Mouse (Mus musculus) T-helper 17 cell (primary cell): ENCODE measurements around the gene Gm45713.
"Not testable (repeated sequence)": the region's sequence is repeated elsewhere in the genome, so short reads cannot be mapped to it uniquely, and the experiment has no call there.

Experiments
- in situ Hi-C, 2 experiments: fragments of 300-600 bp; cut with MboI, MseI; formaldehyde crosslinking; loops; 1 replicate in 1 of 2; 2 replicates in 1 of 2; pipeline ENCODE4 v1.15.1; 2025; ENCODE audit warnings: high pct_unique_total_duplicates in 2 of 2

Gm45713 gene

DNA sequence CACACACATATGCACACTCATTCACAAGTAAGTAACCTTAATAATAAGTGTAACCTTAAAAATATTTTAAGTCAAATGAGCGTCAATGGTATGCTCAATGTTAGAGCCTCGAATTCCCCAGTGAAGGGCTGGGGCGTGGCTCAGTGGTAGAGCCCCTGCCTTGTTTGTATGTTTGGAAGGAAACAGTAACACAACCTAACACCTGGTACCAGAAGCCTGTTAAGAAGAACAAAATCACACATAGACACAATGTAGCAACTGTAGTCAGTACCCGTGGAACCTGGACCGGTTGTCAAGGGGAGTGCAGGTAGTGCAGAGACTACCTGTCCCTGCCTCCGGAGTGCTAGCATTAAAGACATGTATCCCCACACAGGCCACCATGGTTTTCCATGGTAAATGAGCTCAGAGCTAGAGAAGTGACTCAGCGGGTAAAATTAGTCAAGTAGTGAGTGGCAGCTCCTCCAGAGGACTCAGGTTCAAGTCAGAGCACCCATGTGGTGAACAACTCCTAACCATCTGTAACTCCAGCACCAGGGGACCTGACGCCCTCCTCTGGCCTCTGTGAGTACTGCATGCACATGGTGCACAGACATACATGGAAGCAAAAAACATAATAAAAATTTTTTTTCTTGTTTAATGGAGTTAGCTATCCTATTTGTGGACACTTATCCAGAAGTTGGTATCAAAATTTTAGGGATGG lies 37.3 kb downstream of the Gm45713 start:
- in situ Hi-C loops: no loop called here

DNA sequence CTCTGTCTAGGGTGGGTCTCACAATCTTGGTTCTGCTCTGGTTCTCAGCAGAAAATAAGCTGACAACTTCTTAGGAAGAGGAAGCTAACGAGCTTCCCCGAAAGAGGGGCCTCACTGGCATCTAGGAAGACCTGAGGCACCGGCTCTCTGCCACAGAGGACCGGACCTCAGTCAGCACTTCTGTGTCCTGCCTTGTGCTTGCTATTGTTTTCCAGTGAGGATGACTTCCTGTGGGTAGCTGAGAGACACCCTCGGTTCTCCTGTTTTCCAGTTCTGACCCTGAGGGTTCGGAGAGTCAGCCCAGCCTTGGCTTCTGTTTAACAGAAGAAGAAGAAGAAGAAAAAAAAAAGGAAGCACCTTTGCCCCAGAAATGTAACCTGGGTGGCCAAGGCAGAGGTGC lies 38.6 kb downstream of the Gm45713 start:
- in situ Hi-C loops: no loop called here

DNA sequence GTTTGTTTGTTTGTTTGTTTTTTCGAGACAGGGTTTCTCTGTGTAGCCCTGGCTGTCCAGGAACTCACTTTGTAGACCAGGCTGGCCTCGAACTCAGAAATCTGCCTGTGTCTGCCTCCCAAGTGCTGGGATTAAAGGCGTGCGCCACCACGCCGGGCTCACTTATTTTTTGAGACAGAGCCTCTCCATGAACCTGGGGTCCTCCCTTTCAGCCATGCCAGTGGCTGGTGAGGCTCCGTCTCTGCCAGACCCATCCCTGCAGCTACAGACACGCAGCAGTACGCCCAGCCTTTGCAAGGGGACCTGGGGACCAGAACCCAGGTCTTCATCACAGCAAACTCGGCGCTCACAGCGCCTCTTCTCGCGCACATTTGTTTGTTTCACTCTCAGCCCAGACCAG lies 40.1 kb downstream of the Gm45713 start:
- in situ Hi-C loops: not testable (repeated sequence)

DNA sequence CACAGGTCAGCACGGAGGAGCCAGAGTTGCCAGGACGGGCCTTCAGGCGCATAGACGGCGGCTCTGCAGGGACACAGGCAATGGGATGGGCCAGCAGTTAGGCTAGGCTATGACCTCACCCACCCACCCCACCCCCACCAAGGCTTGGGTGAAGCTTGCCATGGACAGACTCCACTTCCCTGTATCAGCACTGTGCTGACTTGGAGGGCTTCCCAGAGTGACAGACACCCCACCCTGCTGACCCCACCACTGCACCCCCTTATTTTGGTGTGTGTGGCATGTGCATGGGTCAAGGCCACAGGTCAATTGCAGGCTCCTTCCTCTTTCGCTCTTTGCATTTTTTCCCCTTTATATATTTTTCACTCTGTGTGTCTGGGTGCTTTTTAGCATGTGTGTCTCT lies 40.7 kb downstream of the Gm45713 start:
- in situ Hi-C loops: no loop called here

DNA sequence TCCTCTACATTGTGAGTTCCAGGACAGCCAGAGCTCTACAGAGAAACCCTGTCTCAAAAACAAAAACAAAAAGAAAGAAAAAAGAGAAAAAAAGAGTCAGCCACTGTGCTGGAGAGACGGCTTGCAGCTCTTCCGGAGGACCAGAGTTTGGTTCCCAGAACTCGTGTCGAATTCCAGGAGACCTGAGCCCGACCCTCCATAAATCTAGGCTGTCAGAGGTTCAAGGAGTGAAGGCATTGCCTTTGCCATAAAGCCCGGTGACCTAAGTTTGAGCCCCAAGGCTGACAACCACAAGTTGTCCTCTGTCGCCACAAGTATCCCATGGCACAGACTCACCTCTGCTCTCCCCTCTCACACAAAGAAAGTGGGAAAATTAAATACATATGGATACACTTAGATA lies 41.9 kb downstream of the Gm45713 start:
- in situ Hi-C loops: no loop called here

DNA sequence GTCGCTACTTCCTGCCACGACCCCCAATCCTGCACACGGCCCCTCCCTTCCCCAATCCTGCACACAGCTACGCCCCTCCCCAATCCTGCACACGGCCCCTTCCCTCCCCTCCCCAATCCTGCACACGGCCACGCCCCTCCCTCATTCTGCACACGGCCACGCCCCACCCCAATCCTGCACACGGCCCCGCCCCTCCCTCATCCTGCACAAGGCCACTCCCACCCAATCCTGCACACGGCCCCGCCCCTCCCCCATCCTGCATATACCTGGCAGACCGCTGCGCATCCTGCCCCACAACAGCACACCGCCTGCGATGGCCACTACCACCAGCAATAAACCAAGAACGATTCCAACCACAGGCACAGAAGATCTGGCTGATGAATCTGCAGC lies 42.5 kb downstream of the Gm45713 start:
- in situ Hi-C loops: no loop called here

DNA sequence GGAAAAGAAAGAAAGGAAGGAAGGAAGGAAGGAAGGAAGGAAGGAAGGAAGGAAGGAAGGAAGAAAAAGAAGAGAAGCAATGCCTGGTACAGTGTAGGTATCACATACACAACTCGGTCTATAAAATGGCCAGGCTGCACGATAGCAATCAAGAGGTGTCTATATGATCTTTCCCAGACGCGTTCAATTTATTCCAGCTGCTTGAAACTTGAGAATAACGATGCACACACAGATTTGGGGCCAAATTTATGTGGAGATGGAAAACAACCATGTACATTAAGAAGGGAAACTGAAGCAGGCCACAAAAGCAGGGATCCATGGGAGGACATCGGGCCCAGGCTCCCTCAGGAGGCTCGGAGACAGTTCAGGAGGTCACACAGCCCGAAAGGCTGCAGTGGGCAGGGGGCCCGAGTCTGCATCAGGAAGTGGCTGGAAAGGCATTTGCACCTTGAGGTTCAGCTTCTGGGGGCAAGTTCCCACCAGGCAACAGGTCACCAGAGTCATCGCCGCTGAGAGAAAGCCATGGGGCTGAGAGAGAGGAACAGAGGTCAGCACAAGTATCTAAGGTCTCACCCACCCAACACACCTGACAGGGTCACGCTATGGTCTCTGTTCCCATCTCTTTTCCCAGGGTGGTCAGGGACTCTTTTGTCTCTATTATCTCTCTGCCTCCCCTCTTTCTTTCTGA lies 43.1 kb downstream of the Gm45713 start:
- in situ Hi-C loops: no loop called here

DNA sequence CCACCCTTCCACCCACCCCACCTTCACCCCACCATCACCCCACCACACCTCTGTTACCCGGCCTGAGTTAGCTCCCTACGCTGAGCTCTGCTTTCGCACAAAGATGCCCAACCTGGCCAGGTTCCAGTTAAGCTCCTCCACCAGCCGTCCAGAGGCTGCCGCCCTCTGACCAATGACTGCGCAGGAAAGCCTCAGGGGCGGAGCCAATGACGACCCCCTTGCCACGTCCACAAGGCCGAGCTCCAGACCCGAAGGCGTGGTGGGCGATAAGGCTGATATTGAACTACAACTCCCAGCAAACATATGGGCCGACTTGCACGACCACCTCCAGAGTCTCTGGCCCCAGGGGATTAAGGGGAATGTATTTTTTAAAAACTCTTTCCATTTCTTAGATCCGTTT lies 44.0 kb downstream of the Gm45713 start, which contains the start of gene Rcn3:
Gene Rcn3, minus strand, starts transcription at position 174 of the 400 bp plus-strand sequence.
- in situ Hi-C loops: no loop called here

DNA sequence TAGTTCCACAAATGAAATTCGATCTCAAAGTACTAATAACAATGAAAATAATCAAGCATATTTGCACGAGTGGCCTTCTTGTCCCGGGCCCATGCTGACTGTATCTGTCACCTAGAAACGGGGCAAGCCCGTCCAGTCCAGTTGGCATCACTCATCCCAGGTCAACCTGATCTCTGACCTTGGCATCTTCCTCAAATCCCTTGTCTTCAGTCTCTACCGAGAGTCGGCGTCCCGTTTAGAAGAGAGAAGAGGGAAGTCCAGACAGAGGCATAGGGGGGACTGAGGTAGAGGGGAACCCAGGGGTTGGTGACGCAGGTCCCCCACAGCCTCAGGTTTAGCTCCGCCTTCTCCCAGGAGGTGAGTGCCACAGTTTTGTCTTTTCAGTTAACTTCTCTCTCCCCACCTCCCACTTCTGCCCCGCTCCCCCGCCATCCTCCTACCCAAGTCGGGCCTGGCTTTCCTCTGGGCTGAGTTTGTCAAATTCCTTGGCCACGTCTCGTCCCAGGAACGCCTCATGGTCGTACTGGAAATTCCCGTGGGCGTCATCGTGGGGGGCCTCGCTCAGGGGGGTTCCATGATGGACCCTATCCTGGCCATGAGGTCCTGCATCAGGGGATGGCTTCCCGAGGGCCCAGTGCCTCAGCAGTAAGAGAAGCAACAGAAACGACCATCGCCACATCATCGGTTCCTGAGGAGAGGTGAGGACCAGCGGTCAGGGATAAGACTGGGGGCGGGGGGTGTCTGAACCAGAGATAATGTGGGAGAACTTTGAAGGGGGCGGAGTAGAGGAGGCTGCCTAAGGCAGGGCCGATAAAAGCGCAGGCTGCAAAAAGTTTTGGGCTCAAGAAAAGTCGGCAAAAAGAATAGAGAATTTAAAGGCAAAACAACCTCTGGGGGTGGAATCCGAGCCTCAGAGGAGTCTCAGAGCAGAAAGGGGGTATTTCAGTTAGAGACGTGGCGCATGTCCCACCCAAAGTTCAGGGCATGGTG lies 44.7 kb downstream of the Gm45713 start:
- in situ Hi-C loops: no loop called here

DNA sequence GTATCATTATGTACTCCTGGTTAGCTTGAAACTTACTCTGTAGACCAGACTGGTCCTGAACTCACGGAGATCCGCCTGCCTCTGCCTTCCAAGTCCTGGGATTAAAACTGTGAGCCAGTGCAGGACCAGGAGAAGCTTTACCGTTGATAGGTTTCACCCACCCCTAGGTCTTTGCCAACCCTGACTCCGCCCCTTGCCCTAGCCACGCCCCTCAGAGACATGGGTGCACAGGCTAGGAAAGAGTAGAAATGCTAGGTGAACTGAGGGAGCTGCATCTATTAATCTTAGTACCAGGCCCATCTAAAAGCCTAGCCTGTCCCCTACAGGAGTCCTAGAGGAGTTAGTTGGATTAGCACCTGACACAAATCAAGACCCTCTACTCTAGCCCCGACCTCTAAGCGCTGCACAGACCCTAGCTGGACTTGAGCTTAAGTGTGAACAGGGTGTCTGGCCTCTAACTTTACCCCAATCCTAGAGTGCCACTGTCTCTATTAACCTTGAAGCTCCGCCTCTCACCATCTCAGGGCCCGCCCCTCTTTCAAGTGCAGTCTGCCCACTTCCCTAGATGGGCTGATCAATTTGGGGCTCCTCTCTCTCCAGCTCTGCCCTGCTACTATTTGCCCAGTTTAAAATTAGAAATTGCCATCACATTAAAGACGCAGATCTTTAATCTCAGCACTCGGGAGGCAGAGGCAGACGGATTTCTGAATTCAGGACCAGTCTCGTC lies 45.6 kb downstream of the Gm45713 start:
- in situ Hi-C loops: no loop called here

DNA sequence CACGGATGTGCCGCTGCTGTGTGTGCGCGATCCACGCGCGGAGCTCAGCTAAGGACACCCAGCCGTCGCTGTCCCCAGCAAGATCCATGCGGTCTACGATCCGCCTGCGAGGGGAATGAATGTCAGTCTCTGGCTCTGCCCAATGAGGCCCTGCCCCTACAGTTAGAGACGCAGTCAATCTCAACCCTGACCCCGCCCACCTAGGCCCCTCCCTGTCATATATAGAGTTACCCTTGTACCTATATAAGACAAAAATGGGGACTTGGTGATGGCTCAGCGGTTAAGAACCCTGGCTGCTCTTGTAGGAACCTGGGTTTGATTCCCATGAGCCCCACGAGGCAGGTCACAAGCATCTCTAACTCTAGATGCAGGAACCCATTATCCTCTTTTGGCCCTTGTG lies 47.4 kb downstream of the Gm45713 start:
- in situ Hi-C loops: no loop called here

DNA sequence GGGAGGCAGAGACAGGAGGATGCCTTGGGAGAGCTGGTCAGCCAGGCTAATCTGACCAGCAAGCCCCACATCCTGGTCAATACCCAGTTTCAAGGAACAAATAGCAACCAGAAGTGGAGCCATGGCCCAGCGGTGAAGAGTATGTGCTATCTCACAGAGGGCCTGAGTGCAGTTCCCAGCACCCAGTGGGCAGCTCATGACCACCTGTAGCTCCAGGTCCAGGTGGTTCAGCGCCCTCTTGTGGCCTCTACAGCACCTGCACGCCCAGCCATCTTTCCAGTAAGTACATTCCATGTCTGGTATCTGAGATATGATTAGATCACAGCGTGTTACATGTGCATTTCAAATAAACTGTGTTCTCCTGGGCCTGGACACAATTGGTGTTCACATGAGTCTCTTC lies 49.9 kb downstream of the Gm45713 start:
- in situ Hi-C loops: no loop called here

DNA sequence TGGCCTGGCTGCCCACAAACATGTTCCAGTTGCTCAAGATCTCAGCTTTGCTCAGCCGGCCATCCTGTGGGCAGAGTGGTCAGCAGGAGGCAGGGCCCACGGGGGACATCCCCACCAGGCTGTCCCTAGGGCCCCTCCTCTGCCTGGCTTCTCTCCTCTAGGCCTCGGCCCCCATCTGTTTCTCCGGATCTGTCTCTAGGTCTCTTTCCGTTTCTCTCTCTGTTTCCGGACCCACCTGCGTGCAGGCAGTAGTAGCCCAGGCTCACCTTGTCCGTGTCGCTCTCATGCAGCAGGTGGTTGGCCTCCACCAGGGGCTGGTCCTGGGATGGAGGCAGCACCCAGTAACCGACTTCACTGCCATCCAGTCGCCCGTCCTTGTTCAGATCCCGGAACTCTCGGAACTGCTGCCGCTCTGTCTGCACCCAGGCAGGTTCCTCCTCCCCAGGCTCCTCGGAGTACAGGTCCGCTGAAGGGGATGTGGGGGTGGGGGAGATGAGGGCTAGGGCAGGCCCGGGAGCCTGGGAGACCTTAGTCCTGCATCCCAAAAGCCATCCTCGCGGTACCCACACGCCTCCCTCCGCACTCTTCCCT lies 52.6 kb downstream of the Gm45713 start:
- in situ Hi-C loops: no loop called here

DNA sequence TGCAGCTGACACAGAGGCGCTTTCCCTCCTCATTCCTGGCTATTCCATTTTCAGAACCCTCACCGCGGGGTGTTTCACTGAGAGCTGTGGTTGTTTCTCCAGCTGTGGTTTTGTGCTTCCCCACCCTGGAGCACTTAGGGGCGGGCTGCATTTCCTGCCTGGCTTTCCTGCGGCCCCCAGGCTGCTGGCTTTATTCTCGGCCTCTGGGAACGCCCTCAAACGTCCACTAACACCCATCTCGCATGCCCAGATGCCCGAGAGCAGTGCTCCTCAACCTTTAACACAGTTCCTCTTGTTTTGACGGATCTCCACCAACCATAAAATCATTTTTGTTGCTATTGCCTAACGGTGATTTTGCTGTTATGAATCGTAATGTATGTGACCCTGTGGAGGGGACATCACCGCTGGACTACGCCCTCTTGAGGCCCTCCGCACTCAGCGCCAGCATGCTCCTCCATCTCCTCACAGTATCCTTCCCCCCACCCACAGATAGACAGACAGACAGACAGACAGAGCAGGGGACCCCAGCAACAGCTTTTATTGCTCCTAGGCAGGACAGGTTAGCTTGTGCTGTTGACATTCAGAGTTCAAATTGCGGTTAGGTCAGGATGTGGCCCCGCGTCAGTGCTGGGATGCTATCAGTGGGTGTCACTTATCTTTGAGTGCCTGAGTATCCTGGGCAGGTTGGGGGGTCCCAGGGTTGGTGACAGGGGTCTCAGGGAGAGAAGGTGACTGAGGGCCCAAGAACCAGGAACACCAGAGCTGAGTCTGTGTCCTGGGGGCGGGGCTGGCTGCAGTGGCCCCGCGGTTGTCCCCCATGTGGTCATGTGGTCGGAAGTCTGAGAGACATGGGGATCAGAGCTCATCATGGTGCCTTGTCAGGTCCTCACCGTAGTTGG lies 53.4 kb downstream of the Gm45713 start:
- in situ Hi-C loops: no loop called here

DNA sequence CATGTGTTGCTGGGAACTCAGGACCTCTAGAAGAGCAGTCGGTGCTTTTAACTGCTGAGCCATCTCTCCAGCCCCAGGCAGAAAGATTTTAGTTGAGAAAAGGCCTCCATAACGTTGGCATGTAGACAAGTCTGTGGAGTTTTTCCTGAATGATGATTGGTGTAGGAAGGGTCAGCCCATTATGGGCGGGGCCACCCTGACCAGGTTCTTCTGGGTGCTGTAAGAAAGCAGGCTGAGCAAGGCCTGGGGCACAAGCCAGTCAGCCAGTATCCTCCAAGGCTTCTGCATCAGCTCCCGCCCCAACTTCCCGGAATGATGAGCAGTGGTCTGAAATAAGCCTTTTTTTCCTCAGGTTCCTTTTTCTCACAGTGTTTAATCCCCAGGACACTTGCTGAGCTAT lies 55.0 kb downstream of the Gm45713 start:
- in situ Hi-C loops: no loop called here

DNA sequence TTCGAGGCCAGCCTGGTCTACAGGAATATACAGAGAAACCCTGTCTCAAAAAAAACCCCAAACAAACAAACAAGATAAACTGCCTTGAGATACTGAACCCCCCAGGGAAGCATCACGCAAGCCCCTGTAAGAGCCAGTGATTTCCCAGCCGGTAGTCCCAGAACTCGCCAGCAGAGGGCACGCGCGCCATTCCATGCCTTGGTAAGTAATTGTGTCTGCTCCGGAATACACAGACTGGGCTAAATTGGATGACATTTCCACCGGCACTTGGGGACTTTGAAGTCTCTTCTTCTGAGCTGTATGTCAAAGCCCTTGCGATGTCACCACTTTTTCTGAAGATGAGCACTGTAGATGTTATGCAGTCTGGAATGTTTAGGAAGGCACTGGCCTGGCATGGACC lies 56.2 kb downstream of the Gm45713 start:
- in situ Hi-C loops: no loop called here

DNA sequence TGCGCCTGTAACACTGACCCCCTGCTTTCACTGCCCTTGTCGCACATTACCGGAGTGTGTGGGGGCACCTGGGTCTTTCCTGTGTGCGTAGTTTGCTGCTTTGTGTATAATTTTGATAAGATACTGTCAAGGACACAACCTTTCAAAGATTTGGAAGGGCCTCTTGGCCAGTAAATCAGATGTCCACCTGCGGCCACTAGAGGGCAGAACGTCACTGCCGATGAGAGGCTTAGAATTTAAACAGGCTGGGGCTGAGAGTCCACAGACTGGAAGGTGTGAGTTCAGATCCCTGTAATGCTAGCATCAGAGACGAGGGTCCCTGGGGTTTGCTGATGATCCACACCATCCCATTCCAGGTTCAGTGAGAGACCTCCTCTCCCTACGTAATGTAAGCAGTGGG lies 57.5 kb downstream of the Gm45713 start:
- in situ Hi-C loops: no loop called here

DNA sequence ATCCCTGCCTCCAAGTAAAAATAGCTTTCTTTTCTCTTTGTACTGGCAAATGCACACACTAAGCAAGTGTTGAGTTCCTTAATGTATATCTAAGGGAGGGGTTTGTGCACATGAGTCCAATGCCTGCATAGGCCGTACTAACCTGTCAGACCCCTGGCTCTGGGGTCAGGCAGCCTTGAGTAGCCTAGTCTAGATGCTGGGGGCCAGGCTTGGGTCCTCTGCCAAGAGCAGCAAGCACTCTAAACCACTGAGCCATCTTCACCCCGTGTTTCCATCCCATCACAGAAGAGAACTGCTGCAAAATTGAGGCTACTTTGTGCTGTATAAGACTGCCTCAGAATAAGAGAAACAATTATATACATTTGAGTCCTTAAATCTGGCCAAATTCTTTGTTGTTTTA lies 58.2 kb downstream of the Gm45713 start:
- in situ Hi-C loops: no loop called here

DNA sequence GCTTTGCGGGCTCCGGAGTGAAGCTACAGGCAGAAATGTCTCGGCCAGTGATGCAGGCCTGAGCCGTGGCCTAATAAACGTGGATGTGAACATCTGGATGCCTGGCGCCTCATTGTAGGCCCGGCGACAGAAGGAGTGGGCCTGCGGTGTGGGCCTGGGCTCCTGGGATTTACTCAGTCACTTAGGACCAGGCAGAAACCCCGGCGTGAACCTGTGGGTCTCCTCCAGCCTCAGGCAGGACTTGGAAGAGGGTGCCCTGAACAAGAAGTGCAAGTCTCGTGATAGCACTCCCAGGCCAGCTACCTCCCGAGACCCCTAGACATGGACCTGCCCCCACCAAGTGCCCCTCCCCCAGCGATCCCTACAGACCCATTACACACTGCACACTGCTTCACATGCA lies 58.7 kb downstream of the Gm45713 start:
- in situ Hi-C loops: no loop called here

DNA sequence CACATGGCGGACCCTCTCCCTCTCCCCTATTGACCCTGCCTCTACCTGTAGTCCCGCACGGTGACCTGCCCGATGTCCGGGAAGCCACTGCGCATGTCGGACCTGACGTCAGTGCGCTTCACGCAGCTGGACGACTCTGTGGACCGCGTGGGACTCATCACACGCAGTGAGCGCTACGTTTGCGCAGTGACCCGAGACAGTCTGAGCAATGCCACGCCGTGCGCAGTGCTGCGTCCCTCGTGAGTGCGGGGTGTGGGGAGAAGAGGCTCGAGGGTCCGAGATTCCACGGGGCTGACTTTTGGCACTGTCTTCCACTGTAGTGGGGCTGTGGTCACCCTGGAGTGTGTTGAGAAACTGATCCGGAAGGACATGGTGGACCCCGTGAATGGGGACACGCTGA lies 59.5 kb downstream of the Gm45713 start:
- in situ Hi-C loops: no loop called here
